In genomic region chr5:108668387-108668932, GRCm38 (mm10) we compare ENCODE assay signal across 1 mouse cellular context.
TF ChIP-seq lines count a peak whose summit lies in the region.

No protein-coding gene starts in this region.

TF ChIP-seq in MEL, 35 proteins besides CTCF, POLR2A, EP300 and RAD21 (continued from another document):
- no peak; the same call in 1 of the 2 replicates for TF ChIP-seq HCFC1 (IDR thresholded peaks at IDR 0.05; ENCODE audit: low read depth, low read length)
